Mouse (Mus musculus): ENCODE measurements at regions not wholly inside any gene's neighbourhood (a gene's known extent, or its start where the extent isn't known, plus 50 kb on each side); places are given as distances from the start of the nearest gene placed in this dataset.

GRCm38 (mm10) chr9:90618154-90618553, 347.6 kb upstream of the Tbc1d2b start:
- Histone ChIP-seq H3K79me2 (ENCODE audit: control insufficient read depth, insufficient read depth, low read length, poor library complexity) (no peaks in the 10 kb centered on the region), H3K36me3 (ENCODE audit: control insufficient read depth in 1 of 2, insufficient read depth in 2 of 2, low read length in 2 of 2) (no peaks in the 10 kb centered on the region), H3K9ac (ENCODE audit: control insufficient read depth, low read depth, low read length, poor library complexity, severe bottlenecking) (no peak overlapping the region), H3K9me3 (replicated peaks; ENCODE audit: insufficient read depth, low read length) (no peaks in the 10 kb centered on the region), H3K27me3 (ENCODE audit: control insufficient read depth in 1 of 2, insufficient read depth in 2 of 2, low read length in 2 of 2) (no peaks in the 10 kb centered on the region), H3K27ac (ENCODE audit: control insufficient read depth, low read depth, low read length) (no peak overlapping the region), H3K4me3 (ENCODE audit: control insufficient read depth in 1 of 2, insufficient read depth in 1 of 2, low read depth in 2 of 2, low read length in 2 of 2) (no peak overlapping the region), H3K4me1 (ENCODE audit: control insufficient read depth in 1 of 2, insufficient read depth in 2 of 2, low read length in 2 of 2) (no peaks in the 10 kb centered on the region)
- no peak for DNase-seq (ENCODE audit: low read depth, low spot score)
- TF ChIP-seq RCOR1 (IDR thresholded peaks at IDR 0.05; ENCODE audit: low read depth, low read length): no peak
- no peak for TF ChIP-seq NRF1 (IDR thresholded peaks at IDR 0.05; ENCODE audit: insufficient read depth, low read depth, low read length, poor library complexity, severe bottlenecking)
- no peak for TF ChIP-seq POLR2AphosphoS2 (IDR thresholded peaks at IDR 0.05; ENCODE audit: low read length)
- no peak for TF ChIP-seq ZC3H11A (IDR thresholded peaks at IDR 0.05; ENCODE audit: low read depth, low read length)
- TF ChIP-seq EP300 (IDR thresholded peaks at IDR 0.05; ENCODE audit: low read depth in 1 of 2, low read length in 2 of 2): no peak
- TF ChIP-seq KAT2A (conservative IDR thresholded peaks at IDR 0.05; ENCODE audit: low read depth, low read length): no peak
- no peak for TF ChIP-seq POLR2AphosphoS5 (IDR thresholded peaks at IDR 0.05; ENCODE audit: borderline replicate concordance, low read depth, low read length)
- TF ChIP-seq ELF1 (IDR thresholded peaks at IDR 0.05; ENCODE audit: low read depth, low read length): no peak
- TF ChIP-seq MAFK (IDR thresholded peaks at IDR 0.05; ENCODE audit: borderline replicate concordance, low read depth, low read length): no peak
- TF ChIP-seq USF2 (IDR thresholded peaks at IDR 0.05; ENCODE audit: borderline replicate concordance in 1 of 2, insufficient read depth in 1 of 2, low read depth in 1 of 2, low read length in 2 of 2): no peak
- TF ChIP-seq NELFE (IDR thresholded peaks at IDR 0.05; ENCODE audit: low read depth, low read length): no peak
- no peak for TF ChIP-seq CHD2 (IDR thresholded peaks at IDR 0.05; ENCODE audit: low read length)
- no peak for TF ChIP-seq ZNF384 (IDR thresholded peaks at IDR 0.05; ENCODE audit: low read depth, low read length)
- TF ChIP-seq MAX (IDR thresholded peaks at IDR 0.05; ENCODE audit: low read length): no peak

GRCm38 (mm10) chr9:90597894-90598293, 327.3 kb upstream of the Tbc1d2b start:
- H3K79me2 ChIP-seq (ENCODE audit: control insufficient read depth, insufficient read depth, low read length, poor library complexity): no peaks in the 10 kb centered on the region
- TF ChIP-seq TAL1 (IDR thresholded peaks at IDR 0.05; ENCODE audit: low read length) (no peak), BHLHE40 (IDR thresholded peaks at IDR 0.05; ENCODE audit: borderline replicate concordance, low read depth, low read length) (no peak), CHD2 (IDR thresholded peaks at IDR 0.05; ENCODE audit: low read length) (no peak), ETS1 (IDR thresholded peaks at IDR 0.05; ENCODE audit: low read depth, low read length) (no peak), E2F4 (IDR thresholded peaks at IDR 0.05; ENCODE audit: borderline replicate concordance, low read depth, low read length) (no peak), USF2 (IDR thresholded peaks at IDR 0.05; ENCODE audit: borderline replicate concordance in 1 of 2, insufficient read depth in 1 of 2, low read depth in 1 of 2, low read length in 2 of 2) (no peak), JUND (IDR thresholded peaks at IDR 0.05; ENCODE audit: low read depth, low read length) (no peak), TBP (IDR thresholded peaks at IDR 0.05; ENCODE audit: low read depth, low read length) (no peak), RAD21 (IDR thresholded peaks at IDR 0.05; ENCODE audit: low read depth, low read length) (no peak)
- no peaks in the 10 kb centered on the region for H3K4me1 ChIP-seq (ENCODE audit: control insufficient read depth in 1 of 2, insufficient read depth in 2 of 2, low read length in 2 of 2)
- no peak overlapping the region for H3K9ac ChIP-seq (ENCODE audit: control insufficient read depth, low read depth, low read length, poor library complexity, severe bottlenecking)
- no peaks in the 10 kb centered on the region for H3K36me3 ChIP-seq (ENCODE audit: control insufficient read depth in 1 of 2, insufficient read depth in 2 of 2, low read length in 2 of 2)
- no peak for DNase-seq (ENCODE audit: low read depth, low spot score)
- H3K4me3 ChIP-seq (ENCODE audit: control insufficient read depth in 1 of 2, insufficient read depth in 1 of 2, low read depth in 2 of 2, low read length in 2 of 2): no peak overlapping the region
- no peaks in the 10 kb centered on the region for H3K9me3 ChIP-seq (replicated peaks; ENCODE audit: insufficient read depth, low read length)
- no peaks in the 10 kb centered on the region for H3K27me3 ChIP-seq (ENCODE audit: control insufficient read depth in 1 of 2, insufficient read depth in 2 of 2, low read length in 2 of 2)
- no peak overlapping the region for H3K27ac ChIP-seq (ENCODE audit: control insufficient read depth, low read depth, low read length)
